Mouse (Mus musculus) small intestine, adult 2 months (tissue): ENCODE measurements around the gene Actg1.

Source experiments
- CTCF ChIP-seq: fragments of 200-500 bp; IDR thresholded peaks from 2 replicates; pipeline ENCODE4 v1.5.1; 2012; ENCODE audit warnings: low read depth, mild to moderate bottlenecking, control low read depth, inconsistent platforms, low read length, moderate library complexity, mixed read lengths; ENCODE audit not compliant: insufficient replicate concordance, insufficient read length; ENCODE audit errors: extremely low read depth
- POLR2A ChIP-seq: fragments of 200-500 bp; IDR thresholded peaks from 2 replicates; pipeline ENCODE4 v1.6.1; 2012; ENCODE audit warnings: low read depth, mild to moderate bottlenecking, control low read depth, inconsistent platforms, low read length, moderate library complexity

DNA sequence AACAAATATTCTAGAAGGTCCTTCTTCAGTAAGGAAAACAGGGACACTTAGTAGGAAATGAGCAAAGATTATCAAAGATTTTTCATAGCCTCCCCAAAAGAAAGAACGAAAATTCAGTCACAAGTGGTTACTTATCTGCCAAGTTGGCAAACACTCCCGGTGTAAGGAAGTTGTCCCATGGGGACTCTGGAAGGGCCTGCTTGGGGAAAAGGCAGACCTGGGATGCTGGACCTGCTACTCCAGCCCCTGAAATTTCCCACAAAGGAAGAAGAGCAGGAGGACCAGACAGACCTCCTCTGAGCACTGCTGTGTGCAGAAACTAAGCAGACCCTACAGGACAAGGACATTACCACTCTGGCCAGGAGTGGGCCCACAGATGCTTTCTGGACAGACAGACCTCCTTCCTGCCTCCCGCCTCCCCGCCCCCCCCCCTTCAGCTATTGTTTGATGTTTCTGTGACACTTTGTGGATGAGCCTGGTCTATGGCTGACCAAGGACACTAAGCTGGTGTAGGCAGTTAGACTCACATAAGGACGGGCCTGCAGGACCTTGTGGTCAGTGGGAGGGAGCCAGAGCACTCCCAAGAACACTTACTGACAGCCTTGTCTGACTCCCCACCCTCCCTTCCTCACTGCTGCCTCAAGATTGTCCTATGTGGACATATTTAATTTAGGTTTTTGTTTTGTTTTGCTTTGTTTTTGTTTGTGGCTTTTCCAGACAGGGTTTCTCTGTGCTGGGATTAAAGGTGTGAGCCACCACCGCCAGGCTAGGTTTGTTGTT, 34.2 kb downstream of the Actg1 start:
- TF ChIP-seq CTCF (no peak), POLR2A (no peak)
